Mouse (Mus musculus) ES-Bruce4 (cell line): ENCODE data around the gene R3hdm4. TPM values are rescaled to one million over a fixed set of nuclear protein-coding genes. Genes with fewer than 3 reads are reported as not detected.
A peak's percentile ranks its signal among the peaks of the same experiment; 100 is the strongest.

Experiments
- H3K27ac ChIP-seq: 2 replicates; pipeline ENCODE4 v1.5.1; 2012; ENCODE audit warnings: low read length, inconsistent platforms; ENCODE audit not compliant: insufficient read depth
- H3K27me3 ChIP-seq: 2 replicates; pipeline ENCODE4 v1.6.1; 2012; ENCODE audit warnings: mild to moderate bottlenecking, low read length, inconsistent platforms; ENCODE audit not compliant: control insufficient read depth, poor library complexity, insufficient read depth, severe bottlenecking
- H3K36me3 ChIP-seq: 2 replicates; pipeline ENCODE4 v1.6.1; 2012; ENCODE audit warnings: inconsistent platforms, mild to moderate bottlenecking, low read length, moderate library complexity; ENCODE audit not compliant: control insufficient read depth, poor library complexity, insufficient read depth, severe bottlenecking
- H3K4me1 ChIP-seq: one replicate; pipeline ENCODE4 v1.8.1; 2011; ENCODE audit warnings: low read length; ENCODE audit not compliant: control insufficient read depth, insufficient read depth
- H3K4me3 ChIP-seq: 2 replicates; pipeline ENCODE4 v1.5.1; 2011; ENCODE audit warnings: low read depth, mild to moderate bottlenecking, low read length
- H3K9ac ChIP-seq: 2 replicates; pipeline ENCODE4 v1.6.1; 2012; ENCODE audit warnings: low read depth, mild to moderate bottlenecking, inconsistent platforms; ENCODE audit not compliant: poor library complexity, severe bottlenecking
- H3K9me3 ChIP-seq: replicated peaks from 2 replicates; pipeline ENCODE4 v1.6.1; 2012; ENCODE audit warnings: mild to moderate bottlenecking, low read length, inconsistent platforms; ENCODE audit not compliant: control insufficient read depth, poor library complexity, insufficient read depth, severe bottlenecking
- CTCF ChIP-seq: IDR thresholded peaks from one replicate; pipeline ENCODE4 v1.8.1; 2011; ENCODE audit warnings: low read depth, low read length
- EP300 ChIP-seq: IDR thresholded peaks from 2 replicates; pipeline ENCODE4 v1.6.1; 2011; ENCODE audit warnings: low read depth, low read length; ENCODE audit not compliant: insufficient read depth
- POLR2A ChIP-seq: IDR thresholded peaks from one replicate; pipeline ENCODE4 v1.8.1; 2011; ENCODE audit warnings: low read length; ENCODE audit not compliant: insufficient read depth
- polyA plus RNA-seq: library from polyadenylated mRNA; stranded (reverse); fragments of >200 nt; gene quantifications from 2 replicates; pipeline ENCODE4 v1.2.4, GENCODE M21; 2011; ENCODE audit warnings: low read depth; ENCODE audit not compliant: missing spikeins, insufficient read depth, insufficient read length

The R3hdm4 gene
- polyA plus RNA-seq, 1 experiment: 49.4 TPM

DNA sequence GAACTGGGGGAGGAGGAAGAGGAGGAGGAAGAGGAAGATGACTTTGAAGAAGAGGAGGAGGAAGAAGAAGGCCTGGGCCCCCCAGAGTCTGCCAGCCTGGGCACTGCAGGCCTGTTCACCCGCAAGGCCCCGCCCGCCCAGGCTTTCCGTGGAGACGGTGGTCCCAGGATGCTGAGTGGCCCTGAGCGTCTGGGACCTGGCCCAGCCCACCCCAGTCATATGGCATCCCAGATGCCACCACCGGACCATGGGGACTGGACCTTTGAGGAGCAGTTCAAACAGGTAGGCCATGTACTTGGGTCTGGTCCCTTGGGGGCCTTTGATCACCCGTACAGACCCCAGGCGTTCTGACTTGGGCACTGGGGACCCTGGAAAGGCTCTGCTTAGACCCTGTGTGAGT is 10.8 kb upstream of the R3hdm4 start:
- H3K27ac ChIP-seq: no peak overlapping the region
- TF ChIP-seq CTCF (no peak), EP300 (no peak), POLR2A (no peak)
- no peak overlapping the region for H3K9ac ChIP-seq
- no peak overlapping the region for H3K4me3 ChIP-seq
- no peaks in the 10 kb centered on the region for H3K27me3 ChIP-seq
- no peaks in the 10 kb centered on the region for H3K4me1 ChIP-seq
- no peaks in the 10 kb centered on the region for H3K9me3 ChIP-seq
- H3K36me3 ChIP-seq: no peaks in the 10 kb centered on the region

DNA sequence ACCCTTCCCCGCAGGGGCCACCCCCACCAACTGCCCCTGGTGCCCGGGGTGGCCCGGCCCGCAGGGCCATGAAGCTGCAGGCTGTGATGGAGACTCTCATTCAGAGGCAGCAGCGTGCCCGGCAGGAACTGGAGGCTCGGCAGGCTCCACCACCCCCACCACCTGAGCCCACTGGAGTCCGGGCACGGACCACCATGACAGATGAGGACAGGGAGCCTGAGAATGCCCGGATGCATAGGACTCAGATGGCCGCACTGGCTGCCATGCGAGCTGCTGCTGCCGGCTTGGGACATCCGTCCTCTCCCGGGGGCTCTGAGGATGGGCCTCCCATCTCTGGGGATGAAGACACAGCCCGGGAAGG is 9.8 kb upstream of the R3hdm4 start:
- no peaks in the 10 kb centered on the region for H3K36me3 ChIP-seq
- no peak overlapping the region for H3K4me3 ChIP-seq
- no peak overlapping the region for H3K27ac ChIP-seq
- TF ChIP-seq POLR2A (no peak), CTCF (no peak), EP300 (no peak)
- H3K27me3 ChIP-seq: no peaks in the 10 kb centered on the region
- no peak overlapping the region for H3K9ac ChIP-seq
- H3K4me1 ChIP-seq: no peaks in the 10 kb centered on the region
- no peaks in the 10 kb centered on the region for H3K9me3 ChIP-seq

DNA sequence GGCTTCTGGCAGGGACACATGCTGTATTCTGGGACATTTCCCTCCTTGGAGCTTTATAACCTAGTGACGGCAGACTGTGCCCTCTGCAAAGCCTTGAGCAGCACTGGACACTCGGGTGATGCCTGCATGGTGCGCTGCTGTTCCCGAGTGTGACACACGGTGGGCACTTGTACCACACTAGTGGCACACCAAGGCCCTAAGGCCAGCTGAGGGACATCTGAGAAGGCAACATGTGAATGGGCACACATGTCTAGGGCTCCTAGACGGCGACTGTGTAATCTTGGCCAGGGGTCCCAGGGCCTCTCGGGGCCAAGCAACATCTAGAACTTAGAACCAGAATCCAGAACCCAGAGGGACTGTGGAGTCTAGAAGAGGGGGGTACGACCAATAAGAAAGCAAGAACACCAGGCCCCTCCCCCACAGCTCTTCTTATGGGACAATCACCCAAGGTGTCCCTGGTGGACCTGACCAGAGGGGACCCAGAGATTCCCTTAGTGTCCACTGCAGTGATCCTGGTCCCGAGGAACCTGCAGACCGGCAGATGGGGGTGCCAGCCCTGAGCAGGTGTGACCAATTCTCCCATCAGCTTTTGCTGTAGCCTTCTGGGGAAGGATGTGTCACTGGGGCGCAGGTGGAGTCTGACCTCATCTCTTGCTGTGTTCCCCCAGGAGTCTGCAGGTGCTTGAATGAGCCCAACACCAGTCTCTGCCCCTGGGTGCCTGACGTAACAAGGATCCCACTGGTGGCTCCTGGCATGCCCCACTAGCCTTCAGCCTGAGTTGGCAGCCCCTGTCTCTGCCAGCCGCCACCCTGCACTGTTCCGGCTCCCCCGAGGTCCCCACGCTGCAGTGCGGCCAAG is 9.2 kb upstream of the R3hdm4 start:
- Histone ChIP-seq H3K9me3 (no peaks in the 10 kb centered on the region), H3K4me1 (no peaks in the 10 kb centered on the region), H3K4me3 (no peak overlapping the region), H3K36me3 (no peaks in the 10 kb centered on the region), H3K27ac (no peak overlapping the region), H3K9ac (no peak overlapping the region), H3K27me3 (no peaks in the 10 kb centered on the region)
- TF ChIP-seq POLR2A (no peak), EP300 (no peak), CTCF (no peak)

DNA sequence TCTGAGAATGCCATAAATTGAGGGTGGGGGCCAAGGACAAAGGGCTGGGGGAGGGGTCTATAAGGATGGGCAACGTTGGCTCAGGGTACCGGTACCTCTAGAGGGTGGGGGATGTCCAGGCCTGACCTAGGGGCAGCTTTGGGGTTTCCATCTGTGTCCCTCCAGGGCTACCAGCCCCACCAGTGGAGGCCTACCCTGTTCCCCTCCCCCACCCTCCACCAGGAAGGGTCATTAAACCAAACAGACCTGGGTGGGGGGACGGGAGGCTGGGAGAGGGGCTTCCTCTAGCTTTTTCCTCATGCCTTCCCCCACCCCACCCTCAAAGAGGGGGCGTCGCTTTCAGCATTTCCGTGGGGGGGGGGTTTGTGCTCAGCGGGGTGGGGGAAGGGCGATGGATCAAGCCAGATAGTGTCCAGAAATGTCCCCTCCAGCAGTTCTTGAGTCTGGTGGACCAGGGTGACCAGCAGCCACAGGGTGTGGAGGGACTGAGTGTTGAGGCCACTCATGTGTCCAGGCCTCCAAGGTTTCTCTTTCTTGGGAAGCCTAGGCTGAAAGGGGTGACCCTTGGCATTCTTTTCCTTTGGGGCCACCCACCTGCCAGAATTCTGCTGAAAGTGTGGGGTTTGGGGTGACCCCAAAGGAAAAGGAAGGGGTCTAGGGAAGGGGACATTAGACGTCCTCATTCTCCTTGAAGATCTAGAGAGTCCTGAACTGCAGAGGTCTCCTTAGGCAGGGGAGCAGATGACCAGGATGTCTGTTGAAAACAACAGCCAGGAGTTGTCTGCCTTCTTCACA is 8.1 kb upstream of the R3hdm4 start:
- Histone ChIP-seq H3K4me3 (no peak overlapping the region), H3K9ac (no peak overlapping the region), H3K27me3 (no peaks in the 10 kb centered on the region), H3K27ac (no peak overlapping the region), H3K9me3 (no peaks in the 10 kb centered on the region), H3K36me3 (no peaks in the 10 kb centered on the region), H3K4me1 (no peaks in the 10 kb centered on the region)
- no peak for TF ChIP-seq POLR2A
- TF ChIP-seq EP300: no peak
- TF ChIP-seq CTCF: no peak

DNA sequence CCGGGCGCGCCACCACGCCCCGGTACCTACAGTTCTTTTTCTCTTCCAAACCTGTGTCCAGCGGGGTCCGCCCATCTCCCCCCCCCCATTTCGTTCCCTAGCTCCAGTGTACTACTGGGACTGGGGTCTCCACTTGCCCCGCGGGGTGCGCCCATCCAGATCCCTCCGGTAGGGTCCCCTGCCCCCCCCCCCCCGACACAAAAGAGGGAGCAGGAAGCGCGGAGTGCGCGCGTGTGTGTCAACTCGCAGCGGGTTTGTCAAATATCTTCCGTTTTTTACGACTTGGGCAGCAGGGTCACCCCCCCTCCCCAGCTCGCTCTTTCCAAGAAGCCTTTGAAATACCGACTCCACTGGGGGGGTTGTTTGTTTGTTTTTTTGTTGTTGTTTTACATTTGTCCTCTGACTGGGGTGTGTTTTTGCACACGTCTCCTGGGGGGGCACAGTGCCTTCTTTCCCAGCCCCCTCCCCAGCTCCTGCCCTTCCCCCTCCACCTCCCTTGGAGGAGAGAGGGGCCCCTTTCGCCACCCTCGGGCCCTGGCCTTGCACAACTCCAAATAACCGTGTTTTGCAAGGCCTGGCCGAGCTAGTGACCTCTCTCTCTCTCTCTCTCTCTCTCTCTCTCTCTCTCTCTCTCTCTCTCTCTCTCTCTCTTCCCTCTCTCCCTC is 7.2 kb upstream of the R3hdm4 start:
- Histone ChIP-seq H3K4me1 (no peaks in the 10 kb centered on the region), H3K27me3 (no peaks in the 10 kb centered on the region), H3K9ac (peak overlapping the region; percentile 88), H3K36me3 (no peaks in the 10 kb centered on the region), H3K4me3 (peak overlapping the region; percentile 86), H3K9me3 (no peaks in the 10 kb centered on the region), H3K27ac (no peak overlapping the region)
- no peak for TF ChIP-seq POLR2A
